Mouse (Mus musculus) hindbrain, embryonic 11.5 days (tissue): ENCODE measurements around the gene Soga3. TPM values are rescaled to one million over a fixed set of nuclear protein-coding genes. Genes with fewer than 3 reads are reported as not detected.

Experiments used
- ATAC-seq: fragments of 200-750 bp; cut with Nextera tagmentation; 2 replicates; pipeline ENCODE4 v1.8.0; 2017; ENCODE audit warnings: mild to moderate bottlenecking, moderate TSS enrichment, moderate library complexity; ENCODE audit not compliant: low FRiP score
- DNase-seq: peaks from one replicate; pipeline ENCODE4 v3.0.0-alpha.2; 2015; ENCODE audit warnings: low spot score
- H3K27ac ChIP-seq: fragments of 300-500 bp; sonication (generic); 2 replicates; pipeline ENCODE4 v1.5.1; 2014; ENCODE audit warnings: mild to moderate bottlenecking, low read depth, low read length
- H3K27me3 ChIP-seq: fragments of 300-500 bp; sonication (generic); 2 replicates; pipeline ENCODE4 v1.6.1; 2014; ENCODE audit warnings: mild to moderate bottlenecking, low read length, moderate library complexity, mixed read lengths; ENCODE audit not compliant: control insufficient read depth, insufficient read depth
- H3K36me3 ChIP-seq: fragments of 300-500 bp; sonication (generic); 2 replicates; pipeline ENCODE4 v1.6.1; 2014; ENCODE audit warnings: mild to moderate bottlenecking, low read length, moderate library complexity, mixed read lengths; ENCODE audit not compliant: control insufficient read depth, insufficient read depth
- H3K4me1 ChIP-seq: fragments of 300-500 bp; sonication (generic); replicated peaks from 2 replicates; pipeline ENCODE4 v1.6.1; 2014; ENCODE audit warnings: low read length, mixed read lengths; ENCODE audit not compliant: control insufficient read depth, insufficient read depth
- H3K4me2 ChIP-seq: fragments of 300-500 bp; sonication (generic); replicated peaks from 2 replicates; pipeline ENCODE4 v1.6.1; 2014; ENCODE audit warnings: mild to moderate bottlenecking, low read depth, low read length
- H3K4me3 ChIP-seq: fragments of 300-500 bp; sonication (generic); 2 replicates; pipeline ENCODE4 v1.5.1; 2014; ENCODE audit warnings: low read depth, low read length
- H3K9ac ChIP-seq: fragments of 300-500 bp; sonication (generic); 2 replicates; pipeline ENCODE4 v1.6.1; 2014; ENCODE audit warnings: low read depth, low read length
- H3K9me3 ChIP-seq: fragments of 300-500 bp; sonication (generic); 2 replicates; pipeline ENCODE4 v1.6.1; 2016; ENCODE audit warnings: low read length; ENCODE audit not compliant: control insufficient read depth
- WGBS: fragments of 180-500 bp; shearing (Covaris S2); extraction: QIAGEN DNeasy Blood & Tissue Kit; methylation state at CpG from one replicate; pipeline ENCODE4 v1.1.7; 2014; 5-methylcytosine and 5-hydroxymethylcytosine counted together
- polyA plus RNA-seq: library from polyadenylated mRNA; unstranded; fragments of >200 nt; fragmentation: Nextera tagmentation; extraction: Ambion mirVana; gene quantifications from 2 replicates; pipeline ENCODE4 v1.2.1, GENCODE M21; 2014

Soga3 gene
- polyA plus RNA-seq, 1 experiment from 2014 or later, result 42.6 TPM

GRCm38 (mm10) chr10:29216957-29217356, 73.3 kb downstream of the Soga3 start:
- DNase-seq (no peak), ATAC-seq (no peak)
- Histone ChIP-seq H3K36me3 (no peaks in the 10 kb centered on the region), H3K4me2 (no peak overlapping the region), H3K27me3 (no peaks in the 10 kb centered on the region), H3K27ac (no peak overlapping the region), H3K4me1 (no peaks in the 10 kb centered on the region), H3K9me3 (no peaks in the 10 kb centered on the region), H3K4me3 (no peak overlapping the region), H3K9ac (no peak overlapping the region)
- WGBS, result 93% methylated on average over 1 of the region's 1 CpGs

GRCm38 (mm10) chr10:29217451-29217850, 73.8 kb downstream of the Soga3 start:
- ATAC-seq, result peak; percentile 63; the same call in 1 of the 2 replicates
- WGBS, result 59% methylated on average over 2 of the region's 2 CpGs

GRCm38 (mm10) chr10:29225329-29225728, 81.7 kb downstream of the Soga3 start:
- H3K4me1 ChIP-seq, result no peaks in the 10 kb centered on the region
- no peaks in the 10 kb centered on the region for H3K9me3 ChIP-seq
- ATAC-seq (no peak), DNase-seq (no peak)
- no peak overlapping the region for H3K27ac ChIP-seq
- H3K27me3 ChIP-seq, result no peaks in the 10 kb centered on the region
- no peak overlapping the region for H3K9ac ChIP-seq
- no peak overlapping the region for H3K4me2 ChIP-seq
- no peak overlapping the region for H3K4me3 ChIP-seq
- H3K36me3 ChIP-seq, result peaks cover 9% of the 10 kb centered on the region; the same call in 1 of the 2 replicates
- 91% methylated on average over 4 of the region's 4 CpGs for WGBS

More at GRCm38 (mm10) chr10:29217451-29217850, 73.8 kb downstream of the Soga3 start:
- Histone ChIP-seq H3K4me2 (no peak overlapping the region), H3K27ac (no peak overlapping the region), H3K27me3 (no peaks in the 10 kb centered on the region), H3K4me1 (no peaks in the 10 kb centered on the region), H3K9me3 (no peaks in the 10 kb centered on the region), H3K4me3 (no peak overlapping the region), H3K9ac (no peak overlapping the region), H3K36me3 (no peaks in the 10 kb centered on the region)
- no peak for DNase-seq

- Histone ChIP-seq H3K4me1 (no peaks in the 10 kb centered on the region), H3K9ac (no peak overlapping the region), H3K4me2 (no peak overlapping the region), H3K27ac (no peak overlapping the region), H3K36me3 (no peaks in the 10 kb centered on the region), H3K4me3 (no peak overlapping the region), H3K27me3 (no peaks in the 10 kb centered on the region), H3K9me3 (no peaks in the 10 kb centered on the region)
- DNase-seq (no peak), ATAC-seq (no peak)
- 97% methylated on average over 2 of the region's 2 CpGs for WGBS
These were observed 87.6 kb downstream of the Soga3 start for GRCm38 (mm10) chr10:29231208-29231607.

Other genes starting within 250 kb of the Soga3 start
- not detected in 2 replicates for gene 2310057J18Rik, start 157.5 kb upstream of the Soga3 start, polyA plus RNA-seq
- 5.0 and 9.9 TPM in 2 replicates for gene Gm49353, start 55.1 kb downstream of the Soga3 start, polyA plus RNA-seq
- 10.6 and 11.8 TPM in 2 replicates for gene 9330159F19Rik, start 67.8 kb downstream of the Soga3 start, polyA plus RNA-seq
- gene Echdc1, start 169.3 kb downstream of the Soga3 start, polyA plus RNA-seq, result 27.2 and 28.2 TPM in 2 replicates
- 57.8 and 66.3 TPM in 2 replicates for gene Rnf146, start 218.6 kb downstream of the Soga3 start, polyA plus RNA-seq